Mouse (Mus musculus) left cerebral cortex, adult 18-20 months (tissue): ENCODE results near the gene Cd52. TPM values are rescaled to one million over a fixed set of nuclear protein-coding genes. Genes with fewer than 3 reads are reported as not detected.
A peak's percentile ranks its signal among the peaks of the same experiment; 100 is the strongest.

Source experiments
- DNase-seq, 2 experiments: peaks; one replicate each; pipeline ENCODE4 v3.0.0; 2021 to 2022; ENCODE audit warnings: low spot score in 2 of 2, mixed read lengths in 1 of 2
- total RNA-seq, 2 experiments: library from RNA; stranded (reverse); gene quantifications; 2 replicates each; pipeline ENCODE4 v1.2.3; 2021

Gene Cd52
- total RNA-seq, 2 experiments from 2014 or later: 2.7 to 4.1 TPM

GRCm38 (mm10) chr4:134092382-134093288 is 2.2 kb downstream of the Cd52 start:
- peak; percentile 42 to 44 for DNase-seq

GRCm38 (mm10) chr4:134091225-134091529 is 3.7 kb downstream of the Cd52 start:
- DNase-seq: no peak

- DNase-seq: no peak
These were observed 4.2 kb downstream of the Cd52 start for GRCm38 (mm10) chr4:134090521-134091224.

- DNase-seq: no peak
These were observed 5.9 kb downstream of the Cd52 start for GRCm38 (mm10) chr4:134089029-134089428.

GRCm38 (mm10) chr4:134087412-134087811 is 7.5 kb downstream of the Cd52 start:
- DNase-seq: peak; percentile 28 to 33

- DNase-seq: no peak
These were observed 9.9 kb downstream of the Cd52 start for GRCm38 (mm10) chr4:134084999-134085398.

- DNase-seq: no peak
These were observed 12.4 kb downstream of the Cd52 start for GRCm38 (mm10) chr4:134082460-134082859.

- peak; percentile 67 to 80 for DNase-seq
These were observed 13.0 kb downstream of the Cd52 start for GRCm38 (mm10) chr4:134081730-134082386.

- no peak for DNase-seq
These were observed 14.2 kb downstream of the Cd52 start for GRCm38 (mm10) chr4:134080674-134081073.

- peak; percentile 31 to 44 for DNase-seq
These were observed 16.2 kb downstream of the Cd52 start for GRCm38 (mm10) chr4:134078694-134079093.

- DNase-seq: no peak
These were observed 25.9 kb downstream of the Cd52 start for GRCm38 (mm10) chr4:134068793-134069580.

GRCm38 (mm10) chr4:134067833-134068544 is 26.9 kb downstream of the Cd52 start:
- no peak for DNase-seq

- no peak for DNase-seq
These were observed 27.5 kb downstream of the Cd52 start for GRCm38 (mm10) chr4:134067383-134067782.

- no peak for DNase-seq
These were observed 29.4 kb downstream of the Cd52 start for GRCm38 (mm10) chr4:134065431-134066004.

GRCm38 (mm10) chr4:134062561-134062960 is 32.3 kb downstream of the Cd52 start:
- DNase-seq: no peak

- no peak for DNase-seq
These were observed 32.9 kb downstream of the Cd52 start for GRCm38 (mm10) chr4:134061944-134062446.

GRCm38 (mm10) chr4:134061166-134061830 is 33.6 kb downstream of the Cd52 start:
- no peak for DNase-seq

GRCm38 (mm10) chr4:134060135-134060865 is 34.6 kb downstream of the Cd52 start, which contains the start of gene Crybg2:
TSS of gene Crybg2 (plus strand) at chr4:134060815.
- DNase-seq: no peak
